Mouse (Mus musculus): Measurements from ENCODE around the gene Ssx2ip. TPM values are rescaled to one million over a fixed set of nuclear protein-coding genes. Genes with fewer than 3 reads are reported as not detected.

Ssx2ip gene
- polyA plus RNA-seq, 1 experiment from 2014 or later = 22.4 TPM

DNA sequence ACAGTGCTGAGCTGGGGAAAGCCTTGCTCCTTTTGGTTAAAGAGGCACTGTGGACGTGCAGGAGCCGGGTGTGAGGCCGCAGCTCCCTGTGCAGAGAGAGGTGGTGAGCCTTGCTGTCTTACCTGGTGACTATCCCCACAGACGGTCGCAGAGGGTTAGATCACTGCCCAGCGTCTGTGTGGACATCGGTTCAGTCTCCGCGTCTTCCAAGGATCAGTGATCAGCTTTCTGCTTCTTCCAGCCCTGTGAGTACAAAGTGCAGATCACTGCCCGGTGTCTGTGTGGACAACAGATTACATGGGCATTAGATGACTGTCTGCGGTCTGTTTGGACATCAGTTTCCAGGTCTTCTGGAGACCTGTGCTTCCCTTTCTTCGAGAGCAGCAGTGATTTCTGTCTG lies 10.1 kb downstream of the Ssx2ip start:
- no peak overlapping the region for H3K4me2 ChIP-seq (ENCODE audit: low read depth, low read length)
- 91% methylated on average over 12 of the region's 12 CpGs for WGBS (ENCODE audit: insufficient replicate concordance)
- TF ChIP-seq EP300 (IDR thresholded peaks at IDR 0.05; ENCODE audit: low read depth) (no peak), CTCF (IDR thresholded peaks at IDR 0.05; ENCODE audit: low read depth) (no peak)
- no peaks in the 10 kb centered on the region for H3K9me3 ChIP-seq (ENCODE audit: low read length)
- H3K36me3 ChIP-seq (replicated peaks; ENCODE audit: insufficient read depth, low read length) = peaks cover 20% of the 10 kb centered on the region
- H3K27ac ChIP-seq (ENCODE audit: low read depth) = no peak overlapping the region
- H3K27me3 ChIP-seq (ENCODE audit: insufficient read depth, low read length) = no peaks in the 10 kb centered on the region
- ATAC-seq (no peak), DNase-seq (no peak)
- no peak overlapping the region for H3K4me3 ChIP-seq (ENCODE audit: low read depth, low read length)
- peaks cover 16% of the 10 kb centered on the region for H3K4me1 ChIP-seq (ENCODE audit: insufficient read depth)
- no peak overlapping the region for H3K9ac ChIP-seq (replicated peaks)

DNA sequence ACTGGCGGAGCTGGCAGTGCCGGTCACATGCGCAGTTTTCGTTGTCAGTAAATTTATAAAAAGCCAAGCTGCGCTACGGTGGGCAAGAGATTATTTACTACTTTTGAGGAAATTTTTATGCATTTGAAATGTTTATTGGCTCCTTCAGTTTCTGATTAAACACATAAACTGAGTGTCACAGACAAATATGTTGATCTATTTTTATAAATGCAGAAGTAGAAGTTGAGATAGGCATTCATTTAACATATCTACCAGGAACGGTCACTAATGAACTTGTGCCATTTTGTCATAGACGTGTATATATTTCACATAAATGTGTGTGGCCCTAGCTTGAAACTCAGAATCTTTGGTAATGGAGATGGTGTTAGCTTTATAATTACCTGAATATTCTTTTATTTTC lies 13.4 kb downstream of the Ssx2ip start:
- no peak for DNase-seq
- TF ChIP-seq CTCF (IDR thresholded peaks at IDR 0.05; ENCODE audit: low read depth) (no peak), EP300 (IDR thresholded peaks at IDR 0.05; ENCODE audit: low read depth) (no peak)
- H3K4me1 ChIP-seq (ENCODE audit: insufficient read depth) = no peaks in the 10 kb centered on the region
- no peak overlapping the region for H3K4me2 ChIP-seq (ENCODE audit: low read depth, low read length)
- peaks cover 26% of the 10 kb centered on the region for H3K36me3 ChIP-seq (replicated peaks; ENCODE audit: insufficient read depth, low read length)
- H3K9me3 ChIP-seq (ENCODE audit: low read length) = no peaks in the 10 kb centered on the region
- no peak overlapping the region for H3K9ac ChIP-seq (replicated peaks)
- ATAC-seq = no peak
- H3K27ac ChIP-seq (ENCODE audit: low read depth) = no peak overlapping the region
- H3K27me3 ChIP-seq (ENCODE audit: insufficient read depth, low read length) = no peaks in the 10 kb centered on the region
- no peak overlapping the region for H3K4me3 ChIP-seq (ENCODE audit: low read depth, low read length)
- 91% methylated on average over 8 of the region's 8 CpGs for WGBS (ENCODE audit: insufficient replicate concordance)

DNA sequence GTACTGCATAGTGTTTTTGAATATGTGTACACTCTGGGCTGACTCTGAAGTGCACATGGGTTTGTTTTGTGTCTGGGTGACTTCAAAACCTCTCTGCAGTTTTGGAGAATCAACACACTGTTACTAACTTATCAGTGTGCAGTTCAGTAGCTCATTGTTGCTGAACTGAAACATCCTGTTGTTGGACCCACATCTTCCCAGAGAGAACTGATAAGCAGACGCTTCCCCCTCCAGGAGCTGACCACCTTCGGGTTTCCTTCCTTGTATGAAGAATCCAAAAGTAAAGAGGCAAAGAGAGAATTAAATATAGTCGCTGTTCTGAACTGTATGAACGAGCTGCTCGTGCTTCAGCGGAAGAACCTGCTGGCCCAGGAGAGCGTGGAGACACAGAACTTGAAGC lies 14.5 kb downstream of the Ssx2ip start:
- no peak for TF ChIP-seq CTCF (IDR thresholded peaks at IDR 0.05; ENCODE audit: low read depth)
- TF ChIP-seq EP300 (IDR thresholded peaks at IDR 0.05; ENCODE audit: low read depth) = no peak
- H3K4me3 ChIP-seq (ENCODE audit: low read depth, low read length) = no peak overlapping the region
- peak overlapping the region; percentile 12; the same call in 1 of the 2 replicates for H3K27ac ChIP-seq (ENCODE audit: low read depth)
- H3K27me3 ChIP-seq (ENCODE audit: insufficient read depth, low read length) = no peaks in the 10 kb centered on the region
- no peak for DNase-seq
- H3K9ac ChIP-seq (replicated peaks) = no peak overlapping the region
- no peaks in the 10 kb centered on the region for H3K4me1 ChIP-seq (ENCODE audit: insufficient read depth)
- ATAC-seq = no peak
- H3K9me3 ChIP-seq (ENCODE audit: low read length) = no peaks in the 10 kb centered on the region
- peaks cover 31% of the 10 kb centered on the region for H3K36me3 ChIP-seq (replicated peaks; ENCODE audit: insufficient read depth, low read length)
- H3K4me2 ChIP-seq (ENCODE audit: low read depth, low read length) = no peak overlapping the region
- WGBS (ENCODE audit: insufficient replicate concordance) = 59% methylated on average over 7 of the region's 7 CpGs

DNA sequence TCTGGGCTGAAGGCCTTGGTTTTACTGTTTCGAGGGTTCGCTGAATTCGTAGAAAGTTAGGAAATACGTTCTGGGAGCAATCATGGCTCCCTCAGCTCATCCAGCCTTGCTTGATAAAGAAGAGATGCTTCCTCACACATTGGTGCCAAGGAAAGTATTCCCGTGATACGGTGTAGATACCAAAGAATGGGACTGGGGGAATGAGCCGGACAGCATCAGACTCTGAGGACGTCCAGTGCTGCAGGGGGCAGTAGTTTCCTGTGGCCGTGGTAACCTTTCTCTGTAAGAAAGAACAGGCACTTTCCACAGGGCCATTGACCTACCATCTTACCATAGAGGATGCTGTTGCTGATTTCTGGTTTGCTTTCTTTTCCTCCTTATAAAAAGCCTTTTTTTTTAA lies 15.1 kb downstream of the Ssx2ip start:
- Histone ChIP-seq H3K4me3 (ENCODE audit: low read depth, low read length) (no peak overlapping the region), H3K9ac (replicated peaks) (no peak overlapping the region)
- 86% methylated on average over 9 of the region's 9 CpGs for WGBS (ENCODE audit: insufficient replicate concordance)

DNA sequence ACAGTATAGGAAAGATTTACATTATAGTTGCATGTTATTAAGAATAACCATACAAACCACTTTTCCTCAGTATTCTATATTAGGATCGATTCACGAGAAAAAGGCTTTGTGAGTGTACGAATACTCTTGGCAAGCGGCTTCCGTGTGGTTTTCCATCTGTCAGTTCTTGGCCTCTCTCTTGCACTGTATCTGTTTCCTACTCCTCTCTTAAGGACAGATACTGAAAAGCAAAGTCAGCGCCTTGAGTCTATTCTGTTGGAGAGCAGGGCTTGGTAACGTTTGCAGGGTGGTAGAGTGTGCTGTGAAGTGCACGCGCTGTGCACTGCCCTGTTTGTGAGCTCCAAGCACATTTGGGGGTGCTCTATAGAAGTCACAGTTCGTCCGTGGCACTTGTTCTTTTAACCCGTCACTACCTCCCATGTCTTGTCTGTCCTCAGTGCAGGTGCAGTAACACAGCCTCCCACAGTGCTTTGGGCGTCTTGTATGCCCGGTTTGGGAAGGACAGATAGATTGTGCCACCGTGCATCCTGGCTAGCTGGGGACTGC lies 15.6 kb downstream of the Ssx2ip start:
- Histone ChIP-seq H3K27ac (ENCODE audit: low read depth) (no peak overlapping the region), H3K9me3 (ENCODE audit: low read length) (no peaks in the 10 kb centered on the region), H3K4me3 (ENCODE audit: low read depth, low read length) (no peak overlapping the region), H3K4me1 (ENCODE audit: insufficient read depth) (no peaks in the 10 kb centered on the region), H3K36me3 (replicated peaks; ENCODE audit: insufficient read depth, low read length) (peaks cover 31% of the 10 kb centered on the region), H3K27me3 (ENCODE audit: insufficient read depth, low read length) (no peaks in the 10 kb centered on the region), H3K9ac (replicated peaks) (no peak overlapping the region), H3K4me2 (ENCODE audit: low read depth, low read length) (no peak overlapping the region)
- no peak for DNase-seq
- no peak for TF ChIP-seq CTCF (IDR thresholded peaks at IDR 0.05; ENCODE audit: low read depth)
- 81% methylated on average over 15 of the region's 15 CpGs for WGBS (ENCODE audit: insufficient replicate concordance)
- ATAC-seq = no peak

More for the DNA sequence above, 15.1 kb downstream of the Ssx2ip start:
- DNase-seq (no peak), ATAC-seq (no peak)
- peaks cover 31% of the 10 kb centered on the region for H3K36me3 ChIP-seq (replicated peaks; ENCODE audit: insufficient read depth, low read length)
- no peaks in the 10 kb centered on the region for H3K4me1 ChIP-seq (ENCODE audit: insufficient read depth)
- H3K9me3 ChIP-seq (ENCODE audit: low read length) = no peaks in the 10 kb centered on the region
- H3K4me2 ChIP-seq (ENCODE audit: low read depth, low read length) = no peak overlapping the region
- TF ChIP-seq EP300 (IDR thresholded peaks at IDR 0.05; ENCODE audit: low read depth) (no peak), CTCF (IDR thresholded peaks at IDR 0.05; ENCODE audit: low read depth) (0 out of 2 replicates have a peak, but pooled peaks have one; percentile 19)
- H3K27ac ChIP-seq (ENCODE audit: low read depth) = peak overlapping the region; percentile 12; the same call in 1 of the 2 replicates
- H3K27me3 ChIP-seq (ENCODE audit: insufficient read depth, low read length) = no peaks in the 10 kb centered on the region

DNA sequence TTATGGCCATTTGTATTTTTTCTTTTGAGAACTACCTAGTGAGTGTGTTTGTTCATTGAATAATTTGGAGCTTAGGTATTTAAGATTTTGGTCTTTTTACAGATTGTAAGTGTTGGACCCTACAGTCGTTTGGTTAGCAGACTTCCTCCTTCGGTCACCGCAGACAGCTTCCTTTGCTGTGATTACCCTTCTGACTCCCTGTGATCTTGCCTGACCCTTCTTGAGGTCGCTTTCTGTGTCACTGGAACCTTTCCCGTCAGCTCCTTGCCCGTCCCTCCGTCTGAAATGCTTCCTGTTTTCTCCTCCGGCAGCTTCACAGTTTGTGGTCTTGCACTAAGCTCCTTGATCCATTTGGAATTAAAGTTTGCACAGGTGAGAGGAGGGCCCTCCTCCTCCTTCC lies 17.3 kb downstream of the Ssx2ip start:
- no peaks in the 10 kb centered on the region for H3K27me3 ChIP-seq (ENCODE audit: insufficient read depth, low read length)
- WGBS (ENCODE audit: insufficient replicate concordance) = 36% methylated on average over 8 of the region's 8 CpGs
- no peak overlapping the region for H3K4me2 ChIP-seq (ENCODE audit: low read depth, low read length)
- no peak overlapping the region for H3K27ac ChIP-seq (ENCODE audit: low read depth)
- no peaks in the 10 kb centered on the region for H3K9me3 ChIP-seq (ENCODE audit: low read length)
- H3K9ac ChIP-seq (replicated peaks) = no peak overlapping the region
- no peaks in the 10 kb centered on the region for H3K4me1 ChIP-seq (ENCODE audit: insufficient read depth)
- ATAC-seq = 0 out of 2 replicates have a peak, but pooled peaks have one; percentile 13
- no peak for DNase-seq
- TF ChIP-seq CTCF (IDR thresholded peaks at IDR 0.05; ENCODE audit: low read depth) (no peak), EP300 (IDR thresholded peaks at IDR 0.05; ENCODE audit: low read depth) (no peak)
- H3K4me3 ChIP-seq (ENCODE audit: low read depth, low read length) = no peak overlapping the region
- peaks cover 38% of the 10 kb centered on the region for H3K36me3 ChIP-seq (replicated peaks; ENCODE audit: insufficient read depth, low read length)

DNA sequence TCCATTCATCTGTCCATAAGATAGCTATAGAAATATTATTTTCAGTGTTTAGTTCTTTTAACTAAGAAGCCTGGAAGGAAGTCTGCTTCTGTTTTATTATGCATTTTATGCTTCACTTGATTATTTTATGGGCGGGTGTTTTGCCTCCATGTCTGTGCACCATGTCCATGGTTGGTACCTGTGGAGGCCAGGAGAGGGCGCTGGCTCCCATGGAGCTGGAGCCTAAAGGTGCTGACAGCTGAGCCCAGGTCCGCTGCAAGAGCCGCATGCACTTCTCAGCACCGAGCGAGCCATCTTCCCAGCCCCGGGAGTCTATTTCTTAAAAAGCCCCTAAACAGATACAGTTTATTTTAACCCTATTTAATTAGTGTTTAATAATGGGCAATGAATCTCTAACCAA lies 19.3 kb downstream of the Ssx2ip start:
- ATAC-seq = no peak
- TF ChIP-seq EP300 (IDR thresholded peaks at IDR 0.05; ENCODE audit: low read depth) (no peak), CTCF (IDR thresholded peaks at IDR 0.05; ENCODE audit: low read depth) (peak; percentile 51)
- peaks cover 46% of the 10 kb centered on the region for H3K36me3 ChIP-seq (replicated peaks; ENCODE audit: insufficient read depth, low read length)
- no peaks in the 10 kb centered on the region for H3K27me3 ChIP-seq (ENCODE audit: insufficient read depth, low read length)
- no peak overlapping the region for H3K27ac ChIP-seq (ENCODE audit: low read depth)
- H3K4me2 ChIP-seq (ENCODE audit: low read depth, low read length) = no peak overlapping the region
- no peak overlapping the region for H3K9ac ChIP-seq (replicated peaks)
- H3K4me1 ChIP-seq (ENCODE audit: insufficient read depth) = no peaks in the 10 kb centered on the region
- no peak for DNase-seq
- WGBS (ENCODE audit: insufficient replicate concordance) = 87% methylated on average over 7 of the region's 7 CpGs
- no peaks in the 10 kb centered on the region for H3K9me3 ChIP-seq (ENCODE audit: low read length)
- no peak overlapping the region for H3K4me3 ChIP-seq (ENCODE audit: low read depth, low read length)

Measured in liver, postnatal 0 days (tissue).